Mouse (Mus musculus): ENCODE data around the gene Themis. TPM values are rescaled to one million over a fixed set of nuclear protein-coding genes. Genes with fewer than 3 reads are reported as not detected.

The Themis gene
- 100 to 1,000 TPM in 1 of 2 experiments, 10 to 100 TPM in 1; 27.1 to 110 TPM for polyA plus RNA-seq (2017; shearing (Covaris generic))

DNA sequence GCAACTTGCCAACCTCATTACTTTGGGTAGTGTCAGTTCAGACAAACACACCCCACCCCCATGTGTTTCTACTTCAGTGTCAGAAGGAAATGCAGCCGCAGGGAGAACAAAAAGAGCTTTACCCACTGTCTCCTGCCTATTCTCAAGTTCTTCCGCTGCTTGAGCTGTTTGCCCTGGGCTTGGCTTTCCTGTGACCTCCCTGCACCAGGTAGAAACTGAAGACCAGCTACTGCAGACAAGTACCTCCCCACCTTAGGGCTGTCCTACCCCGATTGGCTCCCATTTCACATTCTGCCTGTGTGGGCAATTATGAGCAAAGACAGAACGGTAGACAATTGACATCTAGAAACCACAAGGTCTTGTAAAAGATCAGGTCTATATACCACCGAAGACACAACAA lies at the start of gene Themis:
TSS of gene Themis (plus strand) at position 100 of the 400 bp plus-strand sequence.

Measured in inflammation-experienced regulatory T-cells (primary cell).